Mouse (Mus musculus) right cerebral cortex, adult 18-20 months (tissue): ENCODE results near the gene Cers1.

Experiments
- DNase-seq: peaks from one replicate; pipeline ENCODE4 v3.0.0; 2022; ENCODE audit warnings: mixed read lengths

Gene Cers1

GRCm38 (mm10) chr8:70352657-70353151, 37.1 kb downstream of the Cers1 start:
- DNase-seq, result no peak

GRCm38 (mm10) chr8:70353194-70353817, 37.7 kb downstream of the Cers1 start, which contains the start of gene Upf1:
TSS of gene Upf1 (minus strand) at chr8:70353278.
- DNase-seq, result peak; percentile 99

GRCm38 (mm10) chr8:70354004-70354403, 38.4 kb downstream of the Cers1 start:
- DNase-seq, result peak; percentile 68

- DNase-seq, result no peak
Observed at GRCm38 (mm10) chr8:70356111-70356510, 40.5 kb downstream of the Cers1 start.

GRCm38 (mm10) chr8:70359411-70359810, 43.8 kb downstream of the Cers1 start:
- DNase-seq, result no peak

GRCm38 (mm10) chr8:70360769-70361168, 45.2 kb downstream of the Cers1 start:
- DNase-seq, result no peak

- no peak for DNase-seq
Observed at GRCm38 (mm10) chr8:70361484-70362032, 46.0 kb downstream of the Cers1 start.

- no peak for DNase-seq
Observed at GRCm38 (mm10) chr8:70364066-70364465, 48.5 kb downstream of the Cers1 start.

- no peak for DNase-seq
Observed at GRCm38 (mm10) chr8:70366588-70366987, 51.0 kb downstream of the Cers1 start.

GRCm38 (mm10) chr8:70370476-70370875, 54.9 kb downstream of the Cers1 start:
- no peak for DNase-seq

- DNase-seq, result no peak
Observed at GRCm38 (mm10) chr8:70371951-70372350, 56.4 kb downstream of the Cers1 start.

- DNase-seq, result no peak
Observed at GRCm38 (mm10) chr8:70373397-70374317, 58.1 kb downstream of the Cers1 start, which contains the start of gene Comp. TSS of gene Comp (plus strand) at chr8:70373558.

GRCm38 (mm10) chr8:70374318-70374927, 58.8 kb downstream of the Cers1 start:
- DNase-seq, result no peak

- DNase-seq, result no peak
Observed at GRCm38 (mm10) chr8:70375212-70375859, 59.8 kb downstream of the Cers1 start.

GRCm38 (mm10) chr8:70376275-70376741, 60.7 kb downstream of the Cers1 start:
- no peak for DNase-seq

- no peak for DNase-seq
Observed at GRCm38 (mm10) chr8:70377049-70377448, 61.5 kb downstream of the Cers1 start.

GRCm38 (mm10) chr8:70380069-70380468, 64.5 kb downstream of the Cers1 start:
- peak; percentile 31 for DNase-seq
